Mouse (Mus musculus): ENCODE results near the gene Gm20388. TPM values are rescaled to one million over a fixed set of nuclear protein-coding genes. Genes with fewer than 3 reads are reported as not detected.
A peak's percentile ranks its signal among the peaks of the same experiment; 100 is the strongest.
"Not testable (repeated sequence)": the region's sequence is repeated elsewhere in the genome, so short reads cannot be mapped to it uniquely, and the experiment has no call there.

The Gm20388 gene
- polyA plus RNA-seq, 1 experiment from 2014 or later, result not detected

DNA sequence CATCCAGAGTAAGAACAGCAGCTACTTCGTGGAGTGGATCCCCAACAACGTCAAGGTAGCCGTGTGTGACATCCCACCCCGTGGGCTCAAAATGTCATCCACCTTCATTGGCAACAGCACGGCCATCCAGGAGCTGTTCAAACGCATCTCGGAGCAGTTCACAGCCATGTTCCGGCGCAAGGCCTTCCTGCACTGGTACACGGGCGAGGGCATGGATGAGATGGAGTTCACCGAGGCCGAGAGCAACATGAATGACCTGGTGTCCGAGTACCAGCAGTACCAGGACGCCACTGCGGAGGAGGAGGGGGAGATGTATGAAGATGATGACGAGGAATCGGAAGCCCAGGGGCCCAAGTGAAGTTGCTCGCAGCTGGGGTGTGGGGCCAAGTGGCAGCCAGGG, 3510.7 kb downstream of the Gm20388 start:
- WGBS, result 85% methylated on average over 19 of the region's 19 CpGs
- peaks cover 3% of the 10 kb centered on the region; the same call in 1 of the 2 replicates for H3K27me3 ChIP-seq
- H3K4me3 ChIP-seq, result no peak overlapping the region
- no peaks in the 10 kb centered on the region for H3K36me3 ChIP-seq
- no peak overlapping the region for H3K9ac ChIP-seq
- H3K4me2 ChIP-seq, result no peak overlapping the region
- ATAC-seq (replicated peaks; ENCODE audit: insufficient number of reproducible peaks, insufficient read depth, low FRiP score, low read depth), result no peak
- no peak overlapping the region for H3K27ac ChIP-seq
- H3K4me1 ChIP-seq (replicated peaks), result peaks cover 4% of the 10 kb centered on the region; the same call in 1 of the 2 replicates
- H3K9me3 ChIP-seq (replicated peaks), result no peaks in the 10 kb centered on the region

DNA sequence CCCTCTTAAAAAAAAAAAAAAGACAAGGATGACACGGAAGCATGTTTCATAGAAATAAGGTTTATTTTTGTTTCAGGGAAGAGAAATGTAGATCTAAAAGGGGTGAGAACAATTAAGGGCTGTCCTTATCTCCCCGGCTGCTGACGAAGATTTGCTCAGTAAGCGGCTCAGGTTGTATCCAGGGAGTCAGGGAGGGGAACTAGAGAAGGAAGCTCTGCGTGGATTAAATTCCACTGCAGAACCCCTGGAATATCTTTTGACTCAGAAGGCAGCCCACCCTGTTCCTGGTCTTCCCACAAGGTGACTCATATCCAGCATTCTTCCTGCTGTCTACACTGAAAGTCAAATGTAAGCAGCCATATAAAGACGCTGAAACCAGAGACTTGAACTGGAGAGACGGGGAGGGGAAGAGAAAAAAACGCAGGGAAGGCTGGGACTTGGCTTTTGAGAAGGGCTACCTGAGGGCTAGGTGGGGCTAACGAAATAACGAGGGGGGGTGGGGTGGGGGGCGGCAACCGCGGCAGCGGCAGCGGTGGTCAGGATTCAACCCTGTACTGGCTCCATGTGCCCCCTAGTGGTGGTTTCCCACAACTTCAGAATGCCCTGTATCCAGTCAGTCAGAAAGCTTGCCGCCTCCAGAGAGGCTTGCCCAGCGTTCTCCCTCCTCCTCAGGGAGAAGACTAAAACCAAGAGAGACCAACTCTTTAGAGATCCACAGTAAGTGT, 3511.6 kb downstream of the Gm20388 start:
- ATAC-seq (replicated peaks; ENCODE audit: insufficient number of reproducible peaks, insufficient read depth, low FRiP score, low read depth), result peak; percentile 43; the same call in 1 of the 2 replicates
- H3K36me3 ChIP-seq, result no peaks in the 10 kb centered on the region
- peak overlapping the region; percentile 61 for H3K4me2 ChIP-seq
- H3K9ac ChIP-seq, result 0 out of 2 replicates have a peak overlapping the region, but pooled peaks have one; percentile 10
- WGBS, result 5% methylated on average over 17 of the region's 17 CpGs
- H3K4me3 ChIP-seq, result peak overlapping the region; percentile 39
- peaks cover 3% of the 10 kb centered on the region; the same call in 1 of the 2 replicates for H3K27me3 ChIP-seq
- peaks cover 4% of the 10 kb centered on the region for H3K9me3 ChIP-seq (replicated peaks)
- peaks cover 4% of the 10 kb centered on the region; the same call in 1 of the 2 replicates for H3K4me1 ChIP-seq (replicated peaks)
- H3K27ac ChIP-seq, result no peak overlapping the region

DNA sequence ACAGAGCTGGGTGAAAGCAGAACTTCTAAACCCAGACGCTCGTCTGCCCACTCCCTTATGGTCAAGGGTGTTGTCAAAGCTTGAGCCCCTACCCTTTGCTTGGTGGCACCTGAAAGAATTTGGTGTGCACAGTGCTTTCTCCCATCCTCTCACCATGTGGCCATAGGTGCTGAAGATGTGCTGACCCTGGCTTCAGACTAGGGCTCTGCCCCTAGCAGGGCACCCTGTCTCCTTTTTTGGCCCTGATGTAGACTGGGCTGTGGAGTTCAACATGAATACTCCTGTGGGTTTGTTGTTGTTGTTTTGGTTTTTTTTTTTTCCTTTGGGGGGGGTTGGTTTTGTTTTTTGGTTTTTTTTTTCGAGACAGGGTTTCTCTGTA, 3512.1 kb downstream of the Gm20388 start:
- Histone ChIP-seq H3K9ac (no peak overlapping the region), H3K27me3 (peaks cover 3% of the 10 kb centered on the region; the same call in 1 of the 2 replicates), H3K9me3 (replicated peaks) (peaks cover 9% of the 10 kb centered on the region), H3K36me3 (no peaks in the 10 kb centered on the region), H3K4me3 (no peak overlapping the region), H3K4me2 (peak overlapping the region; percentile 61), H3K27ac (no peak overlapping the region), H3K4me1 (replicated peaks) (peaks cover 4% of the 10 kb centered on the region; the same call in 1 of the 2 replicates)
- WGBS, result 15% methylated on average over 3 of the region's 3 CpGs
- ATAC-seq (replicated peaks; ENCODE audit: insufficient number of reproducible peaks, insufficient read depth, low FRiP score, low read depth), result 0 out of 2 replicates have a peak, but pooled peaks have one; percentile 18

DNA sequence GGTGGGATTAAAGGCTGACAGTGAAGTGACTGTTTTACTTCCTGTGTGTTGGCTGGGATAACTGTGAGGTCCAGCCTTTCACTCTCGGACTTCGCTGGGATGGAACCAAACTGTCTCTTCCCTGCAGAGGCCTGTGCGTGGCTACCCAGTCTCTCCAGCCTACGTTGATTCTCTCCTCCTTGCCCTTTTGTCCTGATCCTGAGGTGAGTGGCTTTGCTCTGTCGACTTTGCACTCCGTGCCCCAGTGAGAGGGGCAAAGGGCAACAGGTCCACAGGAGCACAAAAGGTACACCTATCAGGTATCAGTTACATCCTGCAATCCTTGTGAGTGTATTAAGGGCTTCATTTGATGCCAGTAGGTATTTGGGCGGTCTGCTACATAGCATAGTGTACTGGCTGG, 3512.8 kb downstream of the Gm20388 start, which contains the start of gene Def8:
TSS of gene Def8 (plus strand) at position 87 of the 400 bp plus-strand sequence.
- peak within 1 kb of the TSS; percentile 61 for H3K4me2 ChIP-seq
- no peaks in the 10 kb centered on the region for H3K36me3 ChIP-seq
- peaks cover 4% of the 10 kb centered on the region; the same call in 1 of the 2 replicates for H3K4me1 ChIP-seq (replicated peaks)
- 0 out of 2 replicates have a peak within 1 kb of the TSS, but pooled peaks have one; percentile 10 for H3K9ac ChIP-seq
- H3K9me3 ChIP-seq (replicated peaks), result peaks cover 16% of the 10 kb centered on the region
- H3K27ac ChIP-seq, result no peak within 1 kb of the TSS
- 71% methylated on average over 7 of the region's 7 CpGs for WGBS
- peak within 1 kb of the TSS; percentile 39 for H3K4me3 ChIP-seq
- no peak for ATAC-seq (replicated peaks; ENCODE audit: insufficient number of reproducible peaks, insufficient read depth, low FRiP score, low read depth)
- peaks cover 3% of the 10 kb centered on the region; the same call in 1 of the 2 replicates for H3K27me3 ChIP-seq

DNA sequence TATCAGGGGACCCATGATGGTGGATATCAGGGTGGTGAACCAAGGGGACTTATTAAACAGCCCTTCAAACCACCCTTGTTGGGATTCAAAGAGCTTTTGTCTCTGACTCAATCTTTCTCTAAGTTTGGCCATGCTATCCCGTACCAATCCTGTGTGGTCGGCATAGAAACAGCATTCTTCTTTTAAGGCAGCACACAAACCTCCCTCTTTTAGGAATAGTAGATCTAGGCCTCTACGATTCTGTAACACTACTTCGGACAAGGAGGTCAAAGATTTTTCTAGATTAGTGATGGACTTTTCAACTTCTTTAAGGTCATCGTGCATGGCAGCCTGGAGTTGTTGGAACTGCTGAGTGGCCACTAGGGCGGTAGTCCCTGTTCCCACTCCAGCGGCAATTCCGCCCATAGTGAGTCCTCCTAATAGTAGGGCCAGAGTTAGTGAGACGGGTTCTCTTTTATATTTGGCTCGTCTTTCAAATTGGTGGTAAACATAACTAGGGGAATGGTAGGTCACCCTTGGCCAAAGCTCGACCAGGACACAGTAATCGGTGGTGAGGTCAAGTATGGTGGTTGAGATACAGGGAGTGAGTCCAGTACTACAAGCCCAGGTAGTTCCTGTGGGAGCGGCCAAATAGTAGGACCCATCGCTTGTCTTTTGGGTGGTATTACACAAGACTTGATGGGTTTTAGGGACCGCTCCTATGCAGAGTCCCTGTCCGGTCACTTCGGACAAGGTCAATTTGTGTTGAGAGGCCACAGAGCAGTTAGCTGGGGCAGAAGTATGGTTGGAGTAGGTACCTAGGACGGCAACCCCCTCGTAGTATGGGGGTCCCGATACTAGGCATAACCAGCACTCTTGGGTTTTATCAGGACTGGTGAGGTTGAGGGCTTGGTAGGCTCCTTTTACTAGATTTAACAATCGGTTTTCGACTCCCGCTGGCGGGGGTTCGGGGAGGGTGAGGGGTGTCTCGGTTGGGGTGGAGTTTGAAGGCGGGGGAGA, 3516.2 kb downstream of the Gm20388 start:
- no peaks in the 10 kb centered on the region for H3K36me3 ChIP-seq
- H3K27ac ChIP-seq, result no peak overlapping the region
- WGBS, result 93% methylated on average over 27 of the region's 27 CpGs
- peaks cover 25% of the 10 kb centered on the region for H3K9me3 ChIP-seq (replicated peaks)
- no peak overlapping the region for H3K4me3 ChIP-seq
- no peak for ATAC-seq (replicated peaks; ENCODE audit: insufficient number of reproducible peaks, insufficient read depth, low FRiP score, low read depth)
- no peak overlapping the region for H3K4me2 ChIP-seq
- no peak overlapping the region for H3K9ac ChIP-seq
- peaks cover 4% of the 10 kb centered on the region; the same call in 1 of the 2 replicates for H3K4me1 ChIP-seq (replicated peaks)
- H3K27me3 ChIP-seq, result no peaks in the 10 kb centered on the region; the same call in 1 of the 2 replicates

- H3K4me2 ChIP-seq, result no peak overlapping the region
- no peak for ATAC-seq (replicated peaks; ENCODE audit: insufficient number of reproducible peaks, insufficient read depth, low FRiP score, low read depth)
- 94% methylated on average over 24 of the region's 24 CpGs for WGBS
- no peaks in the 10 kb centered on the region for H3K4me1 ChIP-seq (replicated peaks)
- no peak overlapping the region for H3K27ac ChIP-seq
- H3K9ac ChIP-seq, result no peak overlapping the region
- H3K9me3 ChIP-seq (replicated peaks), result peaks cover 25% of the 10 kb centered on the region
- no peak overlapping the region for H3K4me3 ChIP-seq
- no peaks in the 10 kb centered on the region; the same call in 1 of the 2 replicates for H3K27me3 ChIP-seq
- H3K36me3 ChIP-seq, result no peaks in the 10 kb centered on the region
These were observed 3517.1 kb downstream of the Gm20388 start for GRCm38 (mm10) chr8:123427639-123428275.

DNA sequence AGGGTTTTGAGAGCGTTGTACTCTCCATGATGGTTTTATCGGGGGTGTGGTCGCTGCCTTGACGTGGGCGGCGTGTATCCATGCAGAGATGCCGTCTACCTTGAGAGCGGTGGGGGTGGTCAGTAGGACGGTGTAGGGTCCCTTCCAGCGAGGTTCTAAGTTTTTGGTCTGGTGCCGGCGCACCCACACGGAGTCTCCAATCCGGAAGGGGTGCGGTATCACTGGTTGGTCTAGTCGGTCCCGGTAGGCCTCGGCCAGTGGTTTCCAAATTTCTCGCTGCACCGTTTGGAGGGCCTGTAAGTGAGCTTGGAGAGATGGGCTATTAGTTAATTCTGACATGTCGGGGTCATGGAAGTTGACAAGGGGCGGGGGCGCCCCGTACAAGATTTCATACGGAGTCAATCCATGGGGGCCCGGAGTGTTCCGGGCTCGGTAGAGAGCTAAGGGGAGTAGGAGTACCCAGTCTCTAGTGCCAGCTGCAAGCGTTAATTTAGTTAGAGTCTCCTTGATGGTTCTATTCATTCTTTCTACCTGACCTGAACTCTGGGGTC, 3517.8 kb downstream of the Gm20388 start:
- Histone ChIP-seq H3K27me3 (no peaks in the 10 kb centered on the region; the same call in 1 of the 2 replicates), H3K9me3 (replicated peaks) (peaks cover 25% of the 10 kb centered on the region), H3K4me2 (no peak overlapping the region), H3K4me3 (no peak overlapping the region), H3K4me1 (replicated peaks) (no peaks in the 10 kb centered on the region), H3K27ac (no peak overlapping the region), H3K36me3 (no peaks in the 10 kb centered on the region), H3K9ac (no peak overlapping the region)
- ATAC-seq (replicated peaks; ENCODE audit: insufficient number of reproducible peaks, insufficient read depth, low FRiP score, low read depth), result no peak
- WGBS, result 94% methylated on average over 29 of the region's 29 CpGs

- 89% methylated on average over 23 of the region's 23 CpGs for WGBS
- peaks cover 25% of the 10 kb centered on the region for H3K9me3 ChIP-seq (replicated peaks)
These were observed 3518.5 kb downstream of the Gm20388 start for GRCm38 (mm10) chr8:123428939-123429721.

GRCm38 (mm10) chr8:123429722-123430013, 3519.0 kb downstream of the Gm20388 start:
- not testable (repeated sequence) for H3K27ac ChIP-seq; H3K36me3 ChIP-seq; H3K4me3 ChIP-seq; ATAC-seq (replicated peaks; ENCODE audit: insufficient number of reproducible peaks, insufficient read depth, low FRiP score, low read depth); H3K4me1 ChIP-seq (replicated peaks); H3K27me3 ChIP-seq; H3K9ac ChIP-seq; H3K4me2 ChIP-seq
- H3K9me3 ChIP-seq (replicated peaks), result peaks cover 25% of the 10 kb centered on the region
- WGBS, result 94% methylated on average over 15 of the region's 15 CpGs

More at GRCm38 (mm10) chr8:123428939-123429721, 3518.5 kb downstream of the Gm20388 start:
- H3K4me1 ChIP-seq (replicated peaks), result no peaks in the 10 kb centered on the region
- H3K4me2 ChIP-seq, result no peak overlapping the region
- ATAC-seq (replicated peaks; ENCODE audit: insufficient number of reproducible peaks, insufficient read depth, low FRiP score, low read depth), result no peak
- H3K36me3 ChIP-seq, result no peaks in the 10 kb centered on the region
- no peak overlapping the region for H3K4me3 ChIP-seq
- H3K27me3 ChIP-seq, result no peaks in the 10 kb centered on the region
- no peak overlapping the region for H3K9ac ChIP-seq
- no peak overlapping the region for H3K27ac ChIP-seq

DNA sequence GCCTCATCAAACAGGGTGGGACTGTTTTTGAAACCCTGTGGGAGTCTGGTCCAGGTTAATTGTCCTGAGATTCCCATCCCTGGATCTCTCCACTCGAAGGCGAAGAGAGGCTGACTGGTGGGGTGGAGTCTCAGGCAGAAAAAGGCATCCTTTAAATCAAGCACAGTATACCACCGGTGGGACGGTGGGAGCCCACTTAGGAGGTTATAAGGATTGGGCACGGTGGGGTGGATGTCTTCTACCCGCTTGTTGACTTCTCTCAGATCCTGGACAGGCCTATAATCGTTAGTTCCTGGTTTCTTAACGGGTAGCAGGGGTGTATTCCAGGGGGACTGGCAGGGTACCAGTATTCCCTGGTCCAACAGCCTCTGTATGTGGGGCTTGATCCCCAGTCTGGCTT, 3520.3 kb downstream of the Gm20388 start:
- H3K4me2 ChIP-seq, result not testable (repeated sequence)

More for the DNA sequence above, 3520.3 kb downstream of the Gm20388 start:
- H3K27me3 ChIP-seq; H3K9ac ChIP-seq; ATAC-seq (replicated peaks; ENCODE audit: insufficient number of reproducible peaks, insufficient read depth, low FRiP score, low read depth); H3K4me1 ChIP-seq (replicated peaks); H3K36me3 ChIP-seq; H3K4me3 ChIP-seq; H3K27ac ChIP-seq: not testable (repeated sequence)
- 87% methylated on average over 8 of the region's 8 CpGs for WGBS
- peaks cover 25% of the 10 kb centered on the region for H3K9me3 ChIP-seq (replicated peaks)
